8 mouse cellular contexts compared by ENCODE assay signal in genomic region chr10:80342305-80342748, GRCm38 (mm10). TPM values are rescaled to one million over a fixed set of nuclear protein-coding genes. Genes with fewer than 3 reads are reported as not detected.
DNase-seq lines count a peak whose midpoint lies in the region; ATAC-seq lines count a peak whose summit lies in the region.

No protein-coding gene starts in this region.

- no peak overlapping the region for H3K27ac ChIP-seq in heart, embryonic 12.5 days (ENCODE audit: poor library complexity, severe bottlenecking)
- H3K27ac ChIP-seq in brown adipose tissue, adult 24 weeks (replicated peaks; ENCODE audit: low read depth, low read length), result no peak overlapping the region
- no peak overlapping the region for H3K27ac ChIP-seq in hindbrain, embryonic 13.5 days
- no peak overlapping the region for H3K27ac ChIP-seq in midbrain, embryonic 12.5 days (replicated peaks)

- H3K9ac ChIP-seq in heart, embryonic 12.5 days, result no peak overlapping the region
- H3K9ac ChIP-seq in hindbrain, embryonic 13.5 days, result 0 out of 2 replicates have a peak overlapping the region, but pooled peaks have one; percentile 24
- no peak overlapping the region for H3K9ac ChIP-seq in midbrain, embryonic 12.5 days (replicated peaks)

- intact Hi-C loops in left cerebral cortex, postnatal 14 days (cut with DNase I), result no loop called here

- H3K4me3 ChIP-seq in heart, embryonic 12.5 days, result peak overlapping the region; percentile 36
- peak overlapping the region; percentile 12 for H3K4me3 ChIP-seq in brown adipose tissue, adult 24 weeks (ENCODE audit: insufficient read depth, low read depth, low read length)
- peak overlapping the region; percentile 31 for H3K4me3 ChIP-seq in hindbrain, embryonic 13.5 days
- H3K4me3 ChIP-seq in midbrain, embryonic 12.5 days, result peak overlapping the region; percentile 33

- peak overlapping the region; percentile 65 for H3K4me2 ChIP-seq in heart, embryonic 12.5 days
- peak overlapping the region; percentile 51 for H3K4me2 ChIP-seq in hindbrain, embryonic 13.5 days
- peak overlapping the region; percentile 53 for H3K4me2 ChIP-seq in midbrain, embryonic 12.5 days (replicated peaks)

- no peaks in the 10 kb centered on the region for H3K9me3 ChIP-seq in heart, embryonic 12.5 days (replicated peaks)
- H3K9me3 ChIP-seq in hindbrain, embryonic 13.5 days, result no peaks in the 10 kb centered on the region
- no peaks in the 10 kb centered on the region for H3K9me3 ChIP-seq in midbrain, embryonic 12.5 days

- H3K36me3 ChIP-seq in heart, embryonic 12.5 days, result no peaks in the 10 kb centered on the region
- no peaks in the 10 kb centered on the region for H3K36me3 ChIP-seq in hindbrain, embryonic 13.5 days
- no peaks in the 10 kb centered on the region for H3K36me3 ChIP-seq in midbrain, embryonic 12.5 days

- no peak for DNase-seq in heart, adult 18-20 months
- no peak for DNase-seq in left cerebral cortex, postnatal 14 days (ENCODE audit: low spot score in 2 of 2)
- no peak for DNase-seq in cerebellum, postnatal 4 days (ENCODE audit: low spot score in 2 of 2)
- no peak for DNase-seq in adrenal gland, postnatal 25 days

- peaks cover 49% of the 10 kb centered on the region for H3K4me1 ChIP-seq in heart, embryonic 12.5 days (replicated peaks)
- no peaks in the 10 kb centered on the region for H3K4me1 ChIP-seq in brown adipose tissue, adult 24 weeks (ENCODE audit: control insufficient read depth, insufficient read depth, insufficient read length, low read length)
- peaks cover 36% of the 10 kb centered on the region for H3K4me1 ChIP-seq in hindbrain, embryonic 13.5 days (replicated peaks)
- H3K4me1 ChIP-seq in midbrain, embryonic 12.5 days, result peaks cover 30% of the 10 kb centered on the region

- no peak for ATAC-seq in heart, embryonic 12.5 days (ENCODE audit: insufficient number of reproducible peaks, low FRiP score)
- ATAC-seq in hindbrain, embryonic 13.5 days (ENCODE audit: low FRiP score), result peak; percentile 38
- 0 out of 2 replicates have a peak, but pooled peaks have one; percentile 5 for ATAC-seq in midbrain, embryonic 12.5 days (ENCODE audit: low FRiP score, low read depth)

- H3K27me3 ChIP-seq in heart, embryonic 12.5 days (replicated peaks), result peaks cover 86% of the 10 kb centered on the region
- peaks cover 83% of the 10 kb centered on the region for H3K27me3 ChIP-seq in hindbrain, embryonic 13.5 days
- H3K27me3 ChIP-seq in midbrain, embryonic 12.5 days, result peaks cover 86% of the 10 kb centered on the region

- WGBS in heart, embryonic 12.5 days, result 2% methylated on average over 26 of the region's 26 CpGs
- under 1% methylated on average over 26 of the region's 26 CpGs for WGBS in hindbrain, embryonic 13.5 days
- 2% methylated on average over 26 of the region's 26 CpGs for WGBS in midbrain, embryonic 12.5 days

RNA-seq across cellular contexts. Expression of gene Adamtsl5, which starts 5.9 kb away (rescaled TPM):
- polyA plus RNA-seq in heart, embryonic 12.5 days (2016; fragmentation: Nextera tagmentation; extraction: Ambion mirVana), result 5.3 and 6.7 TPM in 2 replicates
- 10 to 100 TPM; 75.6 to 80.1 TPM for total RNA-seq in heart, adult 18-20 months (2021)
- 2.9 and 4.2 TPM in 2 replicates for polyA plus RNA-seq in brown adipose tissue, adult 24 weeks (2012; ENCODE audit: insufficient read depth, insufficient read length, missing spikeins)
- polyA plus RNA-seq in hindbrain, embryonic 13.5 days (2015; fragmentation: Nextera tagmentation; extraction: Ambion mirVana), result 0.42 and 0.66 TPM in 2 replicates
- 0.38 and 0.79 TPM in 2 replicates for polyA plus RNA-seq in midbrain, embryonic 12.5 days (2016; fragmentation: Nextera tagmentation; extraction: Ambion mirVana)
- total RNA-seq in left cerebral cortex, postnatal 14 days (2021), result 1 to 10 TPM; 2.0 to 4.2 TPM
- total RNA-seq in adrenal gland, postnatal 25 days (2021), result 8.9 and 10.4 TPM in 2 replicates

RNA-seq across cellular contexts. Expression of gene Reep6, which starts 12.6 kb away (rescaled TPM):
- 3.1 and 3.7 TPM in 2 replicates for polyA plus RNA-seq in heart, embryonic 12.5 days (2016; fragmentation: Nextera tagmentation; extraction: Ambion mirVana)
- 1 to 10 TPM; 4.8 to 5.3 TPM for total RNA-seq in heart, adult 18-20 months (2021)
- polyA plus RNA-seq in brown adipose tissue, adult 24 weeks (2012; ENCODE audit: insufficient read depth, insufficient read length, missing spikeins), result 15.7 and 17.7 TPM in 2 replicates
- polyA plus RNA-seq in hindbrain, embryonic 13.5 days (2015; fragmentation: Nextera tagmentation; extraction: Ambion mirVana), result 3.1 and 3.5 TPM in 2 replicates
- polyA plus RNA-seq in midbrain, embryonic 12.5 days (2016; fragmentation: Nextera tagmentation; extraction: Ambion mirVana), result 3.1 and 4.3 TPM in 2 replicates
- 10 to 100 TPM in 1 of 2 experiments, 1 to 10 TPM in 1; 8.6 to 10.1 TPM for total RNA-seq in left cerebral cortex, postnatal 14 days (2021)
- total RNA-seq in adrenal gland, postnatal 25 days (2021), result 8.0 and 12.8 TPM in 2 replicates

RNA-seq across cellular contexts. Expression of gene Pcsk4, which starts 13.0 kb away (rescaled TPM):
- 1.0 and 1.5 TPM in 2 replicates for polyA plus RNA-seq in heart, embryonic 12.5 days (2016; fragmentation: Nextera tagmentation; extraction: Ambion mirVana)
- total RNA-seq in heart, adult 18-20 months (2021), result 1 to 10 TPM; 1.3 TPM
- polyA plus RNA-seq in brown adipose tissue, adult 24 weeks (2012; ENCODE audit: insufficient read depth, insufficient read length, missing spikeins), result 4.3 and 7.8 TPM in 2 replicates
- polyA plus RNA-seq in hindbrain, embryonic 13.5 days (2015; fragmentation: Nextera tagmentation; extraction: Ambion mirVana), result 1.9 and 2.5 TPM in 2 replicates
- polyA plus RNA-seq in midbrain, embryonic 12.5 days (2016; fragmentation: Nextera tagmentation; extraction: Ambion mirVana), result 2.4 and 3.7 TPM in 2 replicates
- 1 to 10 TPM; 4.9 to 5.7 TPM for total RNA-seq in left cerebral cortex, postnatal 14 days (2021)
- total RNA-seq in adrenal gland, postnatal 25 days (2021), result 3.0 and 4.3 TPM in 2 replicates

RNA-seq across cellular contexts. Expression of gene Plk5, which starts 13.9 kb away (rescaled TPM):
- not detected in 2 replicates for polyA plus RNA-seq in heart, embryonic 12.5 days (2016; fragmentation: Nextera tagmentation; extraction: Ambion mirVana)
- 1 to 10 TPM in 1 of 2 experiments, under 1 TPM in 1; 0.69 to 1.2 TPM for total RNA-seq in heart, adult 18-20 months (2021)
- polyA plus RNA-seq in brown adipose tissue, adult 24 weeks (2012; ENCODE audit: insufficient read depth, insufficient read length, missing spikeins), result not detected in 2 replicates
- 1.2 and 1.7 TPM in 2 replicates for polyA plus RNA-seq in hindbrain, embryonic 13.5 days (2015; fragmentation: Nextera tagmentation; extraction: Ambion mirVana)
- polyA plus RNA-seq in midbrain, embryonic 12.5 days (2016; fragmentation: Nextera tagmentation; extraction: Ambion mirVana), result 0.31 and 0.52 TPM in 2 replicates
- total RNA-seq in left cerebral cortex, postnatal 14 days (2021), result 10 to 100 TPM in 1 of 2 experiments, 1 to 10 TPM in 1; 7.6 to 10.6 TPM
- total RNA-seq in adrenal gland, postnatal 25 days (2021), result 0.15 TPM in 1 of 2 replicates, not detected in the other

RNA-seq across cellular contexts. Expression of gene 2310011J03Rik, which starts 22.0 kb away (rescaled TPM):
- polyA plus RNA-seq in heart, embryonic 12.5 days (2016; fragmentation: Nextera tagmentation; extraction: Ambion mirVana), result 32.7 and 32.8 TPM in 2 replicates
- 10 to 100 TPM; 15.8 to 16.6 TPM for total RNA-seq in heart, adult 18-20 months (2021)
- 24.3 and 25.7 TPM in 2 replicates for polyA plus RNA-seq in brown adipose tissue, adult 24 weeks (2012; ENCODE audit: insufficient read depth, insufficient read length, missing spikeins)
- polyA plus RNA-seq in hindbrain, embryonic 13.5 days (2015; fragmentation: Nextera tagmentation; extraction: Ambion mirVana), result 28.5 and 29.1 TPM in 2 replicates
- 36.2 and 44.5 TPM in 2 replicates for polyA plus RNA-seq in midbrain, embryonic 12.5 days (2016; fragmentation: Nextera tagmentation; extraction: Ambion mirVana)
- 10 to 100 TPM; 21.2 to 25.5 TPM for total RNA-seq in left cerebral cortex, postnatal 14 days (2021)
- total RNA-seq in adrenal gland, postnatal 25 days (2021), result 31.7 and 33.5 TPM in 2 replicates
